Mouse (Mus musculus) c-Kit-positive CD71-positive TER-119-negative erythroid progenitor cells, embryonic 14.5 days (primary cell): ENCODE measurements around the gene Chn2.

Experiments used
- DNase-seq: peaks from one replicate; pipeline ENCODE4 v3.0.0-alpha.2; 2013; ENCODE audit warnings: low read depth

The Chn2 gene

DNA sequence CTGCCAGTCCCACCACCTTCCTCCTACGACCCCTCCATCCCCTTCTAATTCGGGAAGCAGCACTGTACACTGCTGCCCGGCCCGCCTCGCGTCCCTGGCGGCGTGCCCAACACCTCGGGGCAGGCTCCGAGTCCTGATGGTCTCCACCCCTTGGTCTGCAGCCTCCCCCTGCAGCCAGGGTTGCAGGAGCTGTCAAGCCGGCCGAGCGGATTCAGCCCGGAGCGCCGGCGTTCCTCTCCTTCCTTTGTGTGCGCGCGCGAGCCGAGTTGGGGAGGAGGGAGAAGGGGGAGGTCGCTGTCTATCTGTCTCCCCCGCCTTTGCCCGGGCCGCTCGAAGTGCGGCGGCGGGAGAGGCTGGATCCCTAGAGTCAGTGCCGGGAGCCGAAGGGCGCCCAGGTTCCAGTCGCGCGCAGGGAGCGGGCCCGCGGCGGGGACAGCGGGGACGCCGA, at the start of gene Chn2:
Gene Chn2 (plus strand): TSS at position 198 of the 448 bp plus-strand sequence.
- no peak for DNase-seq

DNA sequence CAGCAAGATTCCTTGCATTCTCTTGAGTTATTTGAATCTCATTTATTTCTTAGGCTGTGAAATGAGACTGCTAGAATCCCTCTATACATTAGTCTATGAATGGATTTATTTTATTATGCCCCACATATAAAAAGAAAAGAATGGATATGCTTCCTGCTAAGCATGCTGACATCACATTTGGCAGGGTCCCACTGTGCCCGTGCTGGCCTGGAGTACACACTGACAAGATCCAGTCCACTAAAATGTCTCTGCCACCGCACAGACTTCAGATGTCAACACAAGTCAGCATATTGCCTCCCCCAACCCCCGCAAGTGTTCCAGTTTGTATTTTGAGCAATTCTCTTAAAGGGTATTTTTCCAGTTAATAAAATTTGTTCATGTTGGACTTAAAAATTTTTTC, 47.0 kb upstream of the Chn2 start:
- no peak for DNase-seq

DNA sequence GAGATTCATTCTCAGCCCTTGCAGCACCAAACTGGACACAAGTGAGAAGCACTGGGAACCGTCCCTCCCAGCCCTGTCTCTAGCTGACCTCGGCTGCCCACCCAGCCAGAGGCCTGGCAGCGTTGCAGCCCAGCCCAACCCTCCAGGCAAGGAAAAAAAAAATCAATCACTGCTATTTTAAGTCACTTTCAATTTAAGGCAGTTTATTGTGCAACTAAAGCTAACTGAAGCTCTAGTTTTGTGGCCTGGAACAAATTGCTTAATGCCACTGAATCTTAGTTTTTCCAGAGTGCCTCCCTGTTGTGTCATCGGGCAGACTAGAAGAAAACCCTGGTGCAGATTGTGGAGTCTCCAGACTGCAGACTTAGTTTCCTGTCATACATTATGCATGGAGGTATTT, 43.8 kb upstream of the Chn2 start:
- no peak for DNase-seq

DNA sequence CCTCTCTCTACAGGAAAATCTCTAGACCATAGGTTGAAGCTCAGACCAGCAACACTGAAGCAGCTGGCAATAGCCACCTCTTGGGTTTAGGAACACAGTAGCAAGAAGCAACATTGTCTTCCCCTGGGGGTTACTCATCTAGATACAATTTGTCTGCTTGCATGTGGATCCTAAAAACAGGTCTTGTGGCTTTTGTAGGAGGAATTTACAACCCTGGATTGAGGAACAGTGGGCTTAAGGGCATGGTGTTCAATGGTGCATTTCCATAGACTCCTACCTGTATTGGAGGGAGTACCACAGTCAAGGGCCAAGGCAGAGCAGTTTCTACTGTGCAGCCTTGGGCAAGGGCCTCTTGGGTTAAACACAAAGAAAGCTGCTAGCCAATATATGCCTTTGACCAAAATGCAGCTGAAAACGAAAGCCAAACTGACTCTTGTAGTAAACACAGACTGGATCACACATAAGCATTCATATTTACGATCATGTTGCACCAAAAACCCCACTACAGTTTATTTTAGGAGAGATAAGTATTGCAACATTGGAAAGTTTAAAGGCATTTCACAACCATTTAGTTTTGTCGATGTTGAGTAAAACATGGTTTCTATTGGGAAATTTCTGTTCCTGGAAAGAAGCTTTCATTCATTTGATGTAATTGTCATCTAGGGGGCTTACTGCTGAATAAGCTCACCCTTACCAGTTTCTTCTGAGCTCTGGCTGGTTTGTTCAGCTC, 43.0 kb upstream of the Chn2 start:
- no peak for DNase-seq

DNA sequence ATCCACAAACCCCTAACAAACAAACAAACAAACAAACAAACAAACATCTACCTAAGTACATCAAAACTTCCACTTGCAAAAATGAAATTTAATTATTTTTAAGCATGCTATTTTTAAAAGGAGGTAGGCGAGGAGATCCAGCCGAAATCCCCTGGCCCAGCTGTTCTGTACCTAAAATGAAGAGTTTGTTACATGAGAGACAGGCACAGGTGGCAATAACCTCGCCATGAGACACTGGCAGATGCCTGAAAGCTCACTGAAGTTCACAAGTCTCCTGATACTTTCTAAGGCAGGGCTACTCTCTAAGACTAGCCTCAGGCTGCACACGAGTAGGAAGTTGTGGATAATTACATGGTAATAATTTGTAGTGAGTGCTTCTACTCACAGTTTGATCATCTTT, 34.1 kb upstream of the Chn2 start:
- no peak for DNase-seq

DNA sequence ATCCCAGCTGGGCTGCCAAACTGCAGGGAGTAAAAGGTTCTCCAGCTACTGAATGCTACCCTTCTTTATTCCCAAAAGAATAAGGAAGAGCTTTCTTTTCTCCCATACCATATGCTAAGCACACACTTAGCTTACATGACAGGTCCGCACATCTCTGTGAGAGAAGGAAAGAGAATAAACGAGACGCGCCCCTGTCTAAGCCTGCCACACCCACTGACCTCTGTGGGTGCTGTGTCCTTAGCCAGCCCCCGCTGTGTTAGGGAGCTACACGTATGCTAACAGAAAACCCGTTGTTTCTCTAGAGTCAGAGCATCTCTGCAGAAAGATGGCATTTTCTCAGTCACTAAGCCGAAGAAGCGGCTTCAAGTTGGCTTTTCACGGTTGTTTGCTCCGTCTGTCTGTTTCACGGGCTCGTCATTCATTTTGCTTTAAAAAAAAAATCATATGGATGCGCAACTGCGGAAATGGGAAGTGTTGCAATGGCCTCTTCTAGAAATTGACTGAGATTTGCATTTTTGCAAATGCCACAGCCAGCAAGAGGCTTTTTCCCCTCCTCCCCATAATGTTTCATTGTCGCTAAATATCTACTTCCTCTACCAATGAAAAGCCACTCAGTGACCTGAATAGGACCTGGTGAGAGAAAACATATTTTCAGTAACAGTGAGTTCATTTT, 30.8 kb upstream of the Chn2 start:
- DNase-seq = no peak

DNA sequence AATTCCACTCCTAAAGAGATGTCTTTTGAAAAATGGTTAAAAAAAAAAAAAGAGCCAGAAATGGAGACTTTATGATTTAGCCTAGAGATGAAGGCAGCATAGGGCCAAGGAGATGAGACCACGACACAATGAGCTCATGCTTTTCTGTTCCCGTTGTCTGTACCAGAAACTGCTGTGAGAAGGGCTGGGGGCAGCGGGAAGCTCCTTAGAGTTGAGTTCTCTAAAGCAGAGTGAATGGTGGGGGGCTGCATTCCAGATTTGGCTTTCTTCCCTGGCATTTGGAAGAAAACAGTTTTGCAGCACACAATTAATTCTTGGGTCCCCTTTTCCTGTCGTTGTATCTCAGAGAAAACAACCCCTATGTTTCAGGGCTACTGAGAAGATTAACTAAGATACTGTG, 30.1 kb upstream of the Chn2 start:
- DNase-seq = no peak

DNA sequence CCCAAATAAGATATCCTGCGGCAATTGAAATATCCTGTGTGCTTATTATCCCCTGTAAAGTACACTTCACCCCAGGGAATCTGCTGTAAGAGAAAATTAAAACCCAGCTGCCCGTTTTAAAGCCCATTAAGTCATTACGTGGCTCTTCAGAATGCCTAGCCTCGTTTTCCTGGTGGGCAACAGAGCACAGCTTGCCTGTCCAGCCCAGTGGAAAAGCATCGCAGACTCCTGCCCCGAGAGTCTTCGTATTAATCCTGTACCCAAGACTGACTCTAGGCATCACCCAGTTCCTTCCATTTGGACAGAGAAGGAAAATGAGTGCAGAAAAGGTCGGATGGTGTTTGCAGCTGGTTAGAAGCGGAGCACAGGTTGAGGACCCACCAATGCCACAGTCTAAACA, 29.0 kb upstream of the Chn2 start:
- no peak for DNase-seq

DNA sequence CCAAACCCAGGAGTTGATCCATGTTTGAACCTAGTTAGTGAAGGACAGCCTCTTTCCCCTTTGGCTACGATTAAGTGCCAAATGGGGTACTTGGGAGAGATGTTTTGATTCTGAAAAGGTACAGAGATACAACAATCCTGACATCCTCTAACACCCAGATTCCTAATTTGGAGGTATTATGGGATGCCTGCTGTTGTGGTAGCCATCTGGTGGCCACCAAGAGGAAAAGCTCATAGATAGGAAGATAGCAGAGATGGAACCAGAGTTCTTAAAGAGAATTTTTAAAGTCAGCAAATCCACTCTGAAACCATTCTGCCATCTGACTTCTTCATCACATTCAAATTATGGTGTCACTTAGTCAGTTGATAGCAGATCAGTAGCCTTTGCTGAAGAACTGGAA, 27.2 kb upstream of the Chn2 start:
- no peak for DNase-seq

DNA sequence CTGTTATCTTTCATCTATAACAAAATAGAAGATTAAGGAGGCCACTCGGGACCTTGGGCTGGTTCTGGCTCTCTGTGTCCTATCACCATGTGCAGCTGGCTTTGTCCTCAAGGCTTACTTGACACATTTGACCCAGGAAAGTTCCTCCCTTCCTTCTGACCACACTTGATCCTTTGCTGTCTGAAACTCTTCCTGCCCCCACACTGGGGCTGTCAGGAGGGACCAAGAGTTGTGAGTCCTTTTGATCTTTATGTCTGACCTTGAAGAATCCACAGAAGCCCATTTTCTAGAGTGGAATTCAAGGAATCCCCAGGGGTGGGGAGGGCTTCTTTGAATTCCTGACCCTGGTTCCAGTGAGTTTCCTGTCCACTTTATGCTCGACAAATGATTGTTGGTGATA, 21.3 kb upstream of the Chn2 start:
- no peak for DNase-seq

DNA sequence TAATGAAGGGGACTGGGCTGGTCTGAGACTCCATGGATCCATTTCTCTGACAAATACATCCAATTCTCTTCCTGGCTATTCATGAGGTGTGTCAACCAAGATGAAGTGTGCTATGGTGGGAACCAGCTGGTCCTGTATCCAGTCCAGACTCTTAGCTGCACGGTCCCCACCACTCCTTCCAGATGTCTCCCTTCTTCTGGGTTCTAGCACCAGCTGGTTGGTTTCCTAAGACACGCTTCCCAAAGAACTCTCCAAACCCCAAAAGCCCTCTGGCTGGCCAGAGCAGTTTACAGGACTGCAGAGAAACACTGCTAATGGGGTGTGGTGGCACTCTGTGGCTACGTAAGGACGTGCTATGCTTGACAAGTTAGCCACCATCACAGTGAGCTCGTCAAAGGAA, 20.5 kb upstream of the Chn2 start:
- no peak for DNase-seq

DNA sequence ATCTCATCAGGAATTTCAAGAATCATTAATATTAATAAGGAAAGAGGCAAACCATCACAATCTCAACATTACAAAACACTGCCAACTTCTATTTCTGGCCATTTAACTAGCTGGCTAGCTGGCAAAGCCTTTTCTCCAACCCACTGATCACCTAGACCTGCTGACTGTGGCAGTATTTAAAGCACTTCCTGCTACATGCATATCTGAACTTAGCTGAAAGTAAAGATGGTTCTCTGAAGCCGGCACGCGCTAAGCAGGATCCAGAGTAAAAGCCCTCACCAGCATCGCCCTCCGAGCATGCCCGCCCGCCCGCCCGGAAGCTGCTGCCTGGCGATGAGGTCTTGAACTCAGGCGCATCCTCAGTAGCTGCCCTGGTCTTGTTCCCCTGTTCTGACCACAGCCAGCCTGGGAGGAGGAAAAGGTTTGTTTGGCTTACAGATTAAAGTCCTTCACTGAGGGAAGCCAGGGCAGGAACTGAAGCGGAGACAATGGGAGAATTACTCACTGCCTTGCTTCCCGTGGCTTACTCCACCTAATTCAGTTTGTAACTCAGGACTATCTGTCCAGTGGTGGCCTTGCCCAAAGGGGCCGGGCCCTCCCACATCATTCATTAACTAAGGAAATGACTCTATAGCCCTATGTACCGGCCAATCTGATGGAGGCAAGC, 18.1 kb upstream of the Chn2 start:
- no peak for DNase-seq

DNA sequence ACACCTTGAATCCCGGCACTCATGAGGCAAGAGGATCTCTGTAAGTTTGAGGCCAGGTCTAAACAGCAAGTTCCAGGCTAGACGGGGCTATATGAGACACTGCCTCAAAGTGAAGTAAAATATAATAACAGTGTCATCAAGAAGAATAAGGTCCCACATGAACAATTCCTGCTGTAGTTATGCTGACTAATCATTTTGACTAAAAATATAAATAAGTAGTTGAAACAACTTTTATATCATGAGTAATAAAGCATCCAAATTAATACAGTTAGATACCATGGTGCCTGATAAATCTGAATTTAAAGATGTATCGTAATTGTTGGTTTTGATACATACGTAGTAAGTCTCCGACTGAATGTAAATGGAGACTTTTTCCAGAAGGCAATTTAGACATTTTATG, 15.5 kb upstream of the Chn2 start:
- no peak for DNase-seq

DNA sequence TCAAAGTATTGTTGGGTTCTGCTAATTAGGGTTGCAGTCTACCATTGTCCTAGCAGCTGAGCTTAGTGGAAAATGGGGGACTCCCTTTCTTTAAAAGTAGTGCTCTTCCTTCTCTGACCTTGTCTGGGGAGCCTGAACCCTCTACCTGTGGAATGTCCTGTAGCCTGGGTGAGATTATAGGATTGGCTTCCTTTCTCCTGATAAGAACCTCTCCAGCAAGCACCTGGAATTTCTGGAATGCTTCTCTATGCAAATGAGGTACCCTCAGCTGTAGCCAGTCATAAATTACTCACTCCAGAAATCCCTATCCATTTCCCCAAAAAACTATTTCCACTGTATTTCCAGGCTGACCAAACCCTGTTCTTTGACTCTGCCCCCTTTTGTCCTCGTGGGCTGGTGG, 10.6 kb upstream of the Chn2 start:
- DNase-seq = no peak

DNA sequence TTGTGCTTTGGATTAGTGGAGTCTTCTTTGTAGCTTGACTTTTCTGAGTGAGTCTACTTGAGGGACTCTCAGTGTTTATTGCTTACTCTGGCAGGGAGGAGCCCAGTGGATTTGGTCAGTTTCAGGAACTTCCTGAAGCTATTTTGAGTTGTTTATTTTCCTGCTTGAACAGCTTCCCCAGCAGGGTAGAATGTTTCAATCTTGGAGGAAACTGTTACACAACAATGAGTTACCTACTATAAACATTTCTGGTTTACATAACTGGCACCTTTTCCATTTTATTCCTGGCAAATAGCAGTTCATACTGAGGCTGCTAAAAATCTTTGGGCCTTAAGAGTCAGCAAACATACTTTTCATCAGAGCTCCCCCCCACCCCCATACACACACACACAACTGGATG, 9.0 kb upstream of the Chn2 start:
- DNase-seq = no peak

DNA sequence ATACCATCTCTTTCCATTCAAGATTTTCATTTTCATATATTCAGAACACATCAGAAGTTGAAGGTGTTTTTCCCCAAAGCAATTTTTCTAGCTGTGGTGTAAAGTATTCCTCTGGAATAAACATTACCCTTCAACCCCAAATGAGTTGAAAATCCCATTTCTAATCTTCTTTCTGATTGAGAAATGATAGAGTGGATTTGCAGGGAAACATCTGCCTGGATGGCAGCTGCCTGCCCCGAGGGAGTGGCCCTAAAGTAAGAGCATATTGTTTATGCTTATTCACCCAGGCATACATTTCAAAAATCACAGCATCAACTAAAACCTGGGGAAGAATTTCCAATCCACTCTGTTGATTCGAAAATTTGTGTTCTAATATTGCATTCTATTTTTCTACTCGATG, 8.6 kb upstream of the Chn2 start:
- no peak for DNase-seq

DNA sequence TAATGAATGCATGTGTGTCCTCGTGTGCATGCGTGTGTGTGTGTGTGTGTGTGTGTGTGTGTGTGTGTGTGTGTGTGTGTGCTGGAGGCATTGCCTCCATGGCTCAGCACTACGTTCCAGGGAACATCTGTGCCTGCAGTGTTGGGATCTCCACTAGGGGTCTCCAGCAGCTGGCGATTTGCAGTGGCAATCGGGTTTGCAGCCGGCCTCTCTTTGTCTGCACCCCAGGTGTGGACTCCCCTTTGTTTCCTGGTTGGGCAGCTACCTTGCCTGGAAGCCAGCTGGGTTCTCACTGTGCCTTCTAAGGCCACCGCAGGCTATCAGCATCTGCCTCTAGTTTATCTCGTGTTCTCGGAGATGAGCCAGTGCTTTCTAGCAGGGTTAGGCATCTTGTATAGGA, 4.9 kb upstream of the Chn2 start:
- DNase-seq = no peak

DNA sequence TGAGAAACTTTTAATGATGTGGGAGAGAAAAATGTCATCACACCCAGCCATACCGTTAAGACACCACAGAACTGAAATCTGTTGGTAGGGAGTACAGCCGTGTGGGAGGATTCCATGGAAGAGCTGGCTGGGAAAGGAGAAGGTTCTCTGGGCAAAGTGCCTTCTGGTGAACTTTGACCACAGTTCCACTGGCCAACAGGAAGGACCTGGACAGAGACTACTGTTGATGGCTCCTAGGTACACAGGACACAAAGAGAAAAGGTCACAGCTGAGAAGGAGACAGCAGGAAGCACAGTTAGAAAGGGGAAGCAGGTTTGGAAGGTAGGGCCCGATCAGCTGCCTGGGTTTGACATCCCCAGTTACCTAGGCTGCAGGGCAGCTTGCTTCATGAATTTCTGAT, 3.8 kb upstream of the Chn2 start:
- DNase-seq = no peak

DNA sequence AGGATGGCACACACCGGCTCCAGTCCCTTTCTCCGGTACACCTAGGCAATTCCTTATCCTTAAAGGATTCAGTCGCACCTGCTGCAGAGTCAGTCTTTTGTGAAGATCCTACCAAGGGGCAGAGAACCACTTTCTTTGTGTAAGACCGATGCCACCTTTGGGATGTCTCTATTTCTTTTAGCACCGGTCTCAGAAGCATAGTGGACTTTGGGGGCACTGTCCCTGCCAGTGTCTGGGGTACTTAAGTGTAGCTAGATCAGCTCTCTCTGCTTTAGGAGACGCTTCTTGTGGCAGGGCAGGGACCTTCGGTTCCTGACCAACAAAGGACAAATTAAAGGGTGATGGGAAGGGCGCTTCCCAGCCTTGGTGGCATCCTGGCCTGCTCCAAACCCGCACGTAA, 488 bp upstream of the Chn2 start:
- no peak for DNase-seq

DNA sequence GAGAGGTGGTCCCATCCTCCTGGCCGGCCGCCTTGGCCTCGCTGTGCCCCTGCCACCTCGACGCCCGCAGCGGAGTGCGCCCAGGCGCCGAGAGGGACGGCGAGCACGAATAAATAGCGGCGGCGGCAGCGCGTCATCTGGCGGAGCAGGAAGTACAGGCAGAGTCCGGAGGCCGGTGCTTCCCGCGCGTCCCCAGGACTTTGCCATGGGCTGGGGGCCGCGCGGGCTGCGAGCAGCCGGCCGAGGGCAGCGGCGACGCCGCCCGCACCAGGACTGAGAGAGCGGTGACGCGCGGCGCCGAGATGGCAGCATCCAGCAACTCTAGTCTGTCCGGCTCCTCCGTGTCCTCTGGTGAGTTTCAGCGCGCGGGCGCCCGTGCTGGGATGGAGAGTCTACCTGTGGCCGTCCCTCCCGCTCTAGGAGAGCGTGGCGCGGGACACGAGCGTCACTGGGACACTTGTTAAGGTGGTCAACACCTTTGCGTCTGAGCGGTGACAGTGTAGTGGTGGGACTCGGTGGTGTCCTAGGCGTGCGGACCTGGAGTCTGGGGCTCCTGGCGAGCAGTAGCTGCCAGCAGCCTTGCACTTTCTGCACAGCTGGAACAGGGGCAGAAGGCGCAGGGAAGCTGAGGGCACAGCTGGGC, 572 bp downstream of the Chn2 start:
- no peak for DNase-seq

DNA sequence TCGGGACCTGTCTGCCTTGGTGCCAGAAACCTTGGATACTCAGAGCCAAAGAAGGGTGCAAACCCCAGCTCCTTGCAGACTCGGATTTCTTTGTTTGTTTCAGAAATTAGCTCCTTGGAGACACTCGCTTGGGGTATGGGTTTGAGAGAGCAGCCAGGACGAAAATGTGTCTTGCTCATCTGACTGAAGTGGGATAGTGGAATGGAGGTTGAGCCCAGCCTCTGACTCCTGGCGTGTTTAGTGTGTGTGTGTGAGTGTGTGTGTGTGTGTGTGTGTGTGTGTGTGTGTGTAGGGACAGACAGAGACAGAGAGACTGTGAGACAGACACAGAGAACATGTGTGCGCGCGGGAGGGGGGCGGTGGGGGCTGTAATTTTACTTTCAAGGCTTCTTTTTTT, 1.1 kb downstream of the Chn2 start:
- no peak for DNase-seq

DNA sequence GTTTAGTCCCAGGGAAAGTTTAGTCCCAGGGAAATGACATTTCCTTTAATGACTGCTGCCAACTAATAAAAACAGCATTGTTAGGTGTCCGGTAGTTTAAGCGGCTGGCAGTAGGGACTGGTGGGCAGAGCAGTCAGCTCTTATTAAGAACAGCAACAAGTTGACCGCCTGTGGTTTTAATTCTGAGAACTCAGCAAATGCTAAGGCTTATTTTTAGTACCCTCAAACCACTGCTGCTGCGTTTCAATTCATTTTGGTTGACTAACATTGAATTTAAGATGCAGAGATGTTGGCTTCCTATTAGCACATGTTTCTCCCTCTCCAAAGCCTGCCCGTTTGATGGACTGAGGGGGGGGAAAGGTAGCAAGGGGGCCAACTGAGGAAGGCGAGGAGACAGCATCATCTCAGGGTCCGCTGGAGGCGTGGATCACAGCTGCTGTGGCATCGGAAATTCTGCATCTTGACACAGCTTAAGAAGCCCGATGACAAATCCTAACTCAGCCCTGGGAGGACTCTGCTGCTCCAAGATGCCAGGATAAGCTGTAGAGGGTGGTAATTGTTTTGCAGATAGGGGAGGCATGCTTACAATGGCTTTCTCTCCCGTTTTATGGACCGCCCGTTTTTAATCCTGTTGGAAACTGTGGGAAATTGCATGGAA, 2.2 kb downstream of the Chn2 start:
- DNase-seq = no peak

DNA sequence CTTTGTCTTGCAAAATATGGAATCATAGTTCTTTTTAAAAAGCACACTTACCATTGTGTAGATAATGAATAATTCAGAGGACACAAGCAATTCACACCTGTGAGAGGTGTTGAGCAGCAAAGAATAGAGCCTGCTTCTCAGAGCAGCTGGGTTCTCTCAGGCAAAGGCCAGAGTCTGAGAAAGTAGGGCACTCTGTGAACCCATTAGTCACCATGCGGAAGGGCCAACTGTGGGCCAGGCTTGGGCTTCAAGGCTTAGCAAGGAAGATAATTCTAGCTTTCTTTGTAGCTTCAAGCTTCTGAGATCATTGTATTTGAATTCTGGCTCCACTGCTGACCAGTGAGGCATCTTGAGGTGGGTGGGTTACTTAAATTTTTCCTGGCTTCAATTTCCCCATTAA, 2.8 kb downstream of the Chn2 start:
- no peak for DNase-seq
